Mouse (Mus musculus): ENCODE data around the gene Fgf18. TPM values are rescaled to one million over a fixed set of nuclear protein-coding genes. Genes with fewer than 3 reads are reported as not detected.

Gene Fgf18
- polyA plus RNA-seq (2015; fragmentation: Nextera tagmentation; extraction: Ambion mirVana) = 3.8 and 4.3 TPM in 2 replicates

- peaks cover 27% of the 10 kb centered on the region for H3K4me1 ChIP-seq (replicated peaks; ENCODE audit: control insufficient read depth, insufficient read depth, low read length)
- H3K9me3 ChIP-seq (ENCODE audit: control insufficient read depth, low read length) = no peaks in the 10 kb centered on the region
- peak within 1 kb of the TSS; percentile 73 for H3K27ac ChIP-seq (ENCODE audit: low read length)
- H3K27me3 ChIP-seq (replicated peaks; ENCODE audit: control insufficient read depth, insufficient read depth, low read length) = peaks cover 6% of the 10 kb centered on the region; the same call in 1 of the 2 replicates
- H3K4me3 ChIP-seq (replicated peaks; ENCODE audit: low read length) = peak within 1 kb of the TSS; percentile 69
- WGBS = under 1% methylated on average over 36 of the region's 53 CpGs
- H3K9ac ChIP-seq (replicated peaks; ENCODE audit: low read depth, low read length) = peak within 1 kb of the TSS; percentile 78
- peaks cover 15% of the 10 kb centered on the region for H3K36me3 ChIP-seq (ENCODE audit: control insufficient read depth, insufficient read depth)
- H3K4me2 ChIP-seq (ENCODE audit: low read length) = peak within 1 kb of the TSS; percentile 91
- ATAC-seq = peak; percentile 66
Measured at GRCm38 (mm10) chr11:33147171-33147571, at the start of gene Fgf18. Gene Fgf18, minus strand, starts transcription at chr11:33147400.

GRCm38 (mm10) chr11:33196447-33197132 is 49.4 kb upstream of the Fgf18 start:
- peaks cover 77% of the 10 kb centered on the region for H3K27me3 ChIP-seq (replicated peaks; ENCODE audit: control insufficient read depth, insufficient read depth, low read length)
- no peak overlapping the region for H3K4me3 ChIP-seq (replicated peaks; ENCODE audit: low read length)
- WGBS = 3% methylated on average over 24 of the region's 24 CpGs
- no peak for ATAC-seq
- peaks cover 17% of the 10 kb centered on the region for H3K4me1 ChIP-seq (replicated peaks; ENCODE audit: control insufficient read depth, insufficient read depth, low read length)
- H3K36me3 ChIP-seq (ENCODE audit: control insufficient read depth, insufficient read depth) = no peaks in the 10 kb centered on the region
- no peak overlapping the region for H3K9ac ChIP-seq (replicated peaks; ENCODE audit: low read depth, low read length)
- H3K9me3 ChIP-seq (ENCODE audit: control insufficient read depth, low read length) = peaks cover 5% of the 10 kb centered on the region; the same call in 1 of the 2 replicates
- no peak overlapping the region for H3K27ac ChIP-seq (ENCODE audit: low read length)
- no peak overlapping the region for H3K4me2 ChIP-seq (ENCODE audit: low read length)

GRCm38 (mm10) chr11:33195531-33196446 is 48.6 kb upstream of the Fgf18 start:
- H3K4me3 ChIP-seq (replicated peaks; ENCODE audit: low read length) = no peak overlapping the region
- no peak overlapping the region for H3K27ac ChIP-seq (ENCODE audit: low read length)
- no peak overlapping the region for H3K9ac ChIP-seq (replicated peaks; ENCODE audit: low read depth, low read length)
- no peaks in the 10 kb centered on the region for H3K36me3 ChIP-seq (ENCODE audit: control insufficient read depth, insufficient read depth)
- peaks cover 5% of the 10 kb centered on the region; the same call in 1 of the 2 replicates for H3K9me3 ChIP-seq (ENCODE audit: control insufficient read depth, low read length)
- H3K4me1 ChIP-seq (replicated peaks; ENCODE audit: control insufficient read depth, insufficient read depth, low read length) = peaks cover 10% of the 10 kb centered on the region
- peaks cover 76% of the 10 kb centered on the region for H3K27me3 ChIP-seq (replicated peaks; ENCODE audit: control insufficient read depth, insufficient read depth, low read length)
- under 1% methylated on average over 25 of the region's 25 CpGs for whole genome bisulfite sequencing
- ATAC-seq = peak; percentile 13; the same call in 1 of the 2 replicates
- H3K4me2 ChIP-seq (ENCODE audit: low read length) = no peak overlapping the region

- Histone ChIP-seq H3K9me3 (ENCODE audit: control insufficient read depth, low read length) (peaks cover 5% of the 10 kb centered on the region; the same call in 1 of the 2 replicates), H3K4me2 (ENCODE audit: low read length) (no peak overlapping the region), H3K4me1 (replicated peaks; ENCODE audit: control insufficient read depth, insufficient read depth, low read length) (0 out of 2 replicates have a peak, but pooled peaks cover 3% of the 10 kb centered on the region), H3K9ac (replicated peaks; ENCODE audit: low read depth, low read length) (no peak overlapping the region), H3K36me3 (ENCODE audit: control insufficient read depth, insufficient read depth) (no peaks in the 10 kb centered on the region), H3K27ac (ENCODE audit: low read length) (no peak overlapping the region), H3K4me3 (replicated peaks; ENCODE audit: low read length) (no peak overlapping the region), H3K27me3 (replicated peaks; ENCODE audit: control insufficient read depth, insufficient read depth, low read length) (peaks cover 76% of the 10 kb centered on the region)
- 11% methylated on average over 7 of the region's 7 CpGs for WGBS
- ATAC-seq = no peak
Measured at GRCm38 (mm10) chr11:33195061-33195460, 47.9 kb upstream of the Fgf18 start.

GRCm38 (mm10) chr11:33193695-33194094 is 46.5 kb upstream of the Fgf18 start:
- no peak overlapping the region for H3K9ac ChIP-seq (replicated peaks; ENCODE audit: low read depth, low read length)
- H3K4me3 ChIP-seq (replicated peaks; ENCODE audit: low read length) = no peak overlapping the region
- H3K36me3 ChIP-seq (ENCODE audit: control insufficient read depth, insufficient read depth) = no peaks in the 10 kb centered on the region
- no peak overlapping the region for H3K4me2 ChIP-seq (ENCODE audit: low read length)
- peaks cover 63% of the 10 kb centered on the region for H3K27me3 ChIP-seq (replicated peaks; ENCODE audit: control insufficient read depth, insufficient read depth, low read length)
- 0 out of 2 replicates have a peak, but pooled peaks cover 3% of the 10 kb centered on the region for H3K4me1 ChIP-seq (replicated peaks; ENCODE audit: control insufficient read depth, insufficient read depth, low read length)
- H3K9me3 ChIP-seq (ENCODE audit: control insufficient read depth, low read length) = peaks cover 5% of the 10 kb centered on the region; the same call in 1 of the 2 replicates
- no peak overlapping the region for H3K27ac ChIP-seq (ENCODE audit: low read length)
- WGBS = 2% methylated on average over 12 of the region's 12 CpGs
- no peak for ATAC-seq

GRCm38 (mm10) chr11:33181804-33182203 is 34.6 kb upstream of the Fgf18 start:
- H3K9me3 ChIP-seq (ENCODE audit: control insufficient read depth, low read length) = no peaks in the 10 kb centered on the region
- no peak overlapping the region for H3K4me2 ChIP-seq (ENCODE audit: low read length)
- H3K27ac ChIP-seq (ENCODE audit: low read length) = no peak overlapping the region
- peaks cover 8% of the 10 kb centered on the region for H3K4me1 ChIP-seq (replicated peaks; ENCODE audit: control insufficient read depth, insufficient read depth, low read length)
- 77% methylated on average over 3 of the region's 3 CpGs for WGBS
- no peak overlapping the region for H3K4me3 ChIP-seq (replicated peaks; ENCODE audit: low read length)
- no peaks in the 10 kb centered on the region for H3K36me3 ChIP-seq (ENCODE audit: control insufficient read depth, insufficient read depth)
- no peak overlapping the region for H3K9ac ChIP-seq (replicated peaks; ENCODE audit: low read depth, low read length)
- no peak for ATAC-seq
- H3K27me3 ChIP-seq (replicated peaks; ENCODE audit: control insufficient read depth, insufficient read depth, low read length) = 0 out of 2 replicates have a peak, but pooled peaks cover 3% of the 10 kb centered on the region

- 4% methylated on average over 18 of the region's 18 CpGs for WGBS
- H3K9ac ChIP-seq (replicated peaks; ENCODE audit: low read depth, low read length) = no peak overlapping the region
- peaks cover 8% of the 10 kb centered on the region for H3K4me1 ChIP-seq (replicated peaks; ENCODE audit: control insufficient read depth, insufficient read depth, low read length)
- peak overlapping the region; percentile 25 for H3K4me2 ChIP-seq (ENCODE audit: low read length)
- H3K27ac ChIP-seq (ENCODE audit: low read length) = no peak overlapping the region
- H3K4me3 ChIP-seq (replicated peaks; ENCODE audit: low read length) = no peak overlapping the region
- 0 out of 2 replicates have a peak, but pooled peaks cover 5% of the 10 kb centered on the region for H3K27me3 ChIP-seq (replicated peaks; ENCODE audit: control insufficient read depth, insufficient read depth, low read length)
- H3K36me3 ChIP-seq (ENCODE audit: control insufficient read depth, insufficient read depth) = no peaks in the 10 kb centered on the region
- H3K9me3 ChIP-seq (ENCODE audit: control insufficient read depth, low read length) = no peaks in the 10 kb centered on the region
- ATAC-seq = no peak; the same call in 1 of the 2 replicates
Measured at GRCm38 (mm10) chr11:33180701-33181116, 33.5 kb upstream of the Fgf18 start.

GRCm38 (mm10) chr11:33179802-33180201 is 32.6 kb upstream of the Fgf18 start:
- Histone ChIP-seq H3K27ac (ENCODE audit: low read length) (no peak overlapping the region), H3K9me3 (ENCODE audit: control insufficient read depth, low read length) (no peaks in the 10 kb centered on the region), H3K27me3 (replicated peaks; ENCODE audit: control insufficient read depth, insufficient read depth, low read length) (0 out of 2 replicates have a peak, but pooled peaks cover 5% of the 10 kb centered on the region), H3K4me1 (replicated peaks; ENCODE audit: control insufficient read depth, insufficient read depth, low read length) (peaks cover 8% of the 10 kb centered on the region), H3K4me2 (ENCODE audit: low read length) (no peak overlapping the region), H3K9ac (replicated peaks; ENCODE audit: low read depth, low read length) (no peak overlapping the region), H3K36me3 (ENCODE audit: control insufficient read depth, insufficient read depth) (no peaks in the 10 kb centered on the region), H3K4me3 (replicated peaks; ENCODE audit: low read length) (no peak overlapping the region)
- no peak for ATAC-seq
- 12% methylated on average over 1 of the region's 1 CpGs for WGBS

All from forebrain, embryonic 16.5 days (tissue).